Mouse (Mus musculus): ENCODE measurements around the gene Dvl3. TPM values are rescaled to one million over a fixed set of nuclear protein-coding genes. Genes with fewer than 3 reads are reported as not detected.

The Dvl3 gene
- polyA plus RNA-seq (2017; shearing (Covaris generic)): 5.9 TPM

GRCm38 (mm10) chr16:20516726-20517201 is at the start of gene Dvl3:
TSS of gene Dvl3 (plus strand) at chr16:20516982.

GRCm38 (mm10) chr16:20498677-20499475 is 17.9 kb upstream of the Dvl3 start, which contains the start of gene Eif2b5:
TSS of gene Eif2b5 (plus strand) at chr16:20498817.

GRCm38 (mm10) chr16:20535296-20536080 is 18.7 kb downstream of the Dvl3 start, which contains the start of gene Ap2m1:
TSS of gene Ap2m1 (plus strand) at chr16:20535478.

GRCm38 (mm10) chr16:20548096-20548948 is 31.5 kb downstream of the Dvl3 start, which contains the start of gene Abcf3:
TSS of gene Abcf3 (plus strand) at chr16:20548577.

Other genes starting within 250 kb of the Dvl3 start
- gene Parl, start 214.6 kb upstream of the Dvl3 start, polyA plus RNA-seq (2017; shearing (Covaris generic)): 96.1 TPM
- not detected for gene Cyp2ab1, start 191.6 kb upstream of the Dvl3 start, polyA plus RNA-seq (2017; shearing (Covaris generic))
- gene Abcc5, start 90.6 kb upstream of the Dvl3 start, polyA plus RNA-seq (2017; shearing (Covaris generic)): 39.9 TPM
- 15.3 TPM for gene Eif2b5, start 18.2 kb upstream of the Dvl3 start, polyA plus RNA-seq (2017; shearing (Covaris generic))
- gene Ap2m1, start 18.5 kb downstream of the Dvl3 start, polyA plus RNA-seq (2017; shearing (Covaris generic)): 486 TPM
- 121 TPM for gene Abcf3, start 31.6 kb downstream of the Dvl3 start, polyA plus RNA-seq (2017; shearing (Covaris generic))
- 0.29 TPM for gene Vwa5b2, start 72.5 kb downstream of the Dvl3 start, polyA plus RNA-seq (2017; shearing (Covaris generic))
- gene Eef1akmt4, start 94.6 kb downstream of the Dvl3 start, polyA plus RNA-seq (2017; shearing (Covaris generic)): 27.3 TPM
- gene Gm49333, start 94.6 kb downstream of the Dvl3 start, polyA plus RNA-seq (2017; shearing (Covaris generic)): not detected
- gene Alg3, start 94.8 kb downstream of the Dvl3 start, polyA plus RNA-seq (2017; shearing (Covaris generic)): 49.3 TPM
- not detected for gene Camk2n2, start 104.3 kb downstream of the Dvl3 start, polyA plus RNA-seq (2017; shearing (Covaris generic))
- not detected for gene Ece2, start 112.8 kb downstream of the Dvl3 start, polyA plus RNA-seq (2017; shearing (Covaris generic))
- gene Psmd2, start 134.7 kb downstream of the Dvl3 start, polyA plus RNA-seq (2017; shearing (Covaris generic)): 280 TPM
- 141 TPM for gene Eif4g1, start 151.3 kb downstream of the Dvl3 start, polyA plus RNA-seq (2017; shearing (Covaris generic))
- 2.4 TPM for gene Fam131a, start 176.3 kb downstream of the Dvl3 start, polyA plus RNA-seq (2017; shearing (Covaris generic))
- 86.1 TPM for gene Polr2h, start 200.7 kb downstream of the Dvl3 start, polyA plus RNA-seq (2017; shearing (Covaris generic))
- 1.1 TPM for gene Clcn2, start 200.8 kb downstream of the Dvl3 start, polyA plus RNA-seq (2017; shearing (Covaris generic))
- gene Chrd, start 216.1 kb downstream of the Dvl3 start, polyA plus RNA-seq (2017; shearing (Covaris generic)): not detected
- gene Thpo, start 217.5 kb downstream of the Dvl3 start, polyA plus RNA-seq (2017; shearing (Covaris generic)): not detected

Data from CD4-positive, CD25-positive, alpha-beta regulatory T cell, adult 9 weeks (primary cell).